Comparison of ENCODE assay signal across 8 mouse cellular contexts in the genomic region with DNA sequence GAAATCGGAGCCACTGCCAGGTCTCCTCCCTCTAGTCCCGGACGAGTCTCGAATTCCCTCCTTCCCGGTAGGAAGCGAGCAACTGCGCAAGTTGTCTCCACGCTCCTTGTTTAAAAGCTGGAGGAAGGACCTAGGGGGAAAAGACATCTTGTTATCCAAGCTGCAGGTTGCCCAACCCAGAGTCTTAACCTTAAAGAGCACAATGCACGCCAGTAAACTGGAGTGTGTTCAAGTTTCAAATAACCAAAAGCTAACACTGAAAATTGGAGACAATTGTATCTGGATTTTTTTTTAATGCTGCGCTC. TPM values are rescaled to one million over a fixed set of nuclear protein-coding genes. Genes with fewer than 3 reads are reported as not detected.
A peak's percentile ranks its signal among the peaks of the same experiment; 100 is the strongest.
DNase-seq lines count a peak whose midpoint lies in the region; ATAC-seq lines count a peak whose summit lies in the region.

No protein-coding gene starts in this region.

- H3K27ac ChIP-seq in kidney, embryonic 16.5 days (ENCODE audit: low read length): peak overlapping the region; percentile 79
- H3K27ac ChIP-seq in embryonic facial prominence, embryonic 11.5 days (replicated peaks; ENCODE audit: low read depth, low read length): no peak overlapping the region
- peak overlapping the region; percentile 83 for H3K27ac ChIP-seq in midbrain, embryonic 15.5 days

- no peak for DNase-seq in kidney, adult 8-10 months
- no peak for DNase-seq in embryonic facial prominence, embryonic 11.5 days (ENCODE audit: low spot score)
- peak; percentile 42 for DNase-seq in hindlimb bud, embryonic 11.5 days (ENCODE audit: extremely low spot score, low read depth, low spot score)
- no peak for DNase-seq in testis, postnatal 14 days (ENCODE audit: low spot score)
- no peak for DNase-seq in adrenal gland, adult 2 months
- DNase-seq in left cerebral cortex, adult 8-10 months (ENCODE audit: low spot score in 2 of 2): no peak

- no peaks in the 10 kb centered on the region for H3K36me3 ChIP-seq in kidney, embryonic 16.5 days (ENCODE audit: insufficient read depth, low read length)
- no peaks in the 10 kb centered on the region for H3K36me3 ChIP-seq in embryonic facial prominence, embryonic 11.5 days (replicated peaks; ENCODE audit: control insufficient read depth, insufficient read depth, low read depth, low read length)
- H3K36me3 ChIP-seq in midbrain, embryonic 15.5 days (replicated peaks): no peaks in the 10 kb centered on the region

- peak overlapping the region; percentile 74 for H3K4me2 ChIP-seq in kidney, embryonic 16.5 days (replicated peaks; ENCODE audit: low read depth, low read length)
- H3K4me2 ChIP-seq in embryonic facial prominence, embryonic 11.5 days (ENCODE audit: low read depth, low read length): peak overlapping the region; percentile 95
- peak overlapping the region; percentile 97 for H3K4me2 ChIP-seq in midbrain, embryonic 15.5 days

- H3K9ac ChIP-seq in kidney, embryonic 16.5 days (replicated peaks; ENCODE audit: low read length): peak overlapping the region; percentile 64; the same call in 1 of the 2 replicates
- peak overlapping the region; percentile 7; the same call in 1 of the 2 replicates for H3K9ac ChIP-seq in embryonic facial prominence, embryonic 11.5 days (replicated peaks; ENCODE audit: low read length)
- peak overlapping the region; percentile 67; the same call in 1 of the 2 replicates for H3K9ac ChIP-seq in midbrain, embryonic 15.5 days

- ATAC-seq in kidney, embryonic 16.5 days (ENCODE audit: low FRiP score, low TSS enrichment): no peak
- no peak; the same call in 1 of the 2 replicates for ATAC-seq in embryonic facial prominence, embryonic 11.5 days (replicated peaks; ENCODE audit: insufficient number of reproducible peaks, low FRiP score, low TSS enrichment, low read depth)
- ATAC-seq in midbrain, embryonic 15.5 days (replicated peaks): no peak

- no peaks in the 10 kb centered on the region for H3K27me3 ChIP-seq in kidney, embryonic 16.5 days (ENCODE audit: insufficient read depth, low read length)
- 0 out of 2 replicates have a peak, but pooled peaks cover 2% of the 10 kb centered on the region for H3K27me3 ChIP-seq in embryonic facial prominence, embryonic 11.5 days (ENCODE audit: control insufficient read depth, insufficient read depth, low read length)
- H3K27me3 ChIP-seq in midbrain, embryonic 15.5 days (replicated peaks): no peaks in the 10 kb centered on the region

- H3K9me3 ChIP-seq in kidney, embryonic 16.5 days (ENCODE audit: low read length): no peaks in the 10 kb centered on the region
- no peaks in the 10 kb centered on the region for H3K9me3 ChIP-seq in embryonic facial prominence, embryonic 11.5 days (replicated peaks; ENCODE audit: control insufficient read depth, low read length)
- H3K9me3 ChIP-seq in midbrain, embryonic 15.5 days: no peaks in the 10 kb centered on the region

- H3K4me1 ChIP-seq in kidney, embryonic 16.5 days (ENCODE audit: insufficient read depth, low read length): peaks cover 21% of the 10 kb centered on the region; the same call in 1 of the 2 replicates
- H3K4me1 ChIP-seq in embryonic facial prominence, embryonic 11.5 days (ENCODE audit: control insufficient read depth, insufficient read depth, low read length): no peaks in the 10 kb centered on the region; the same call in 1 of the 2 replicates
- H3K4me1 ChIP-seq in midbrain, embryonic 15.5 days: peaks cover 27% of the 10 kb centered on the region

- peak overlapping the region; percentile 77 for H3K4me3 ChIP-seq in kidney, embryonic 16.5 days (ENCODE audit: low read length)
- peak overlapping the region; percentile 68 for H3K4me3 ChIP-seq in embryonic facial prominence, embryonic 11.5 days (ENCODE audit: low read depth, low read length)
- H3K4me3 ChIP-seq in midbrain, embryonic 15.5 days: peak overlapping the region; percentile 71

- WGBS in kidney, embryonic 16.5 days: 6% methylated on average over 10 of the region's 10 CpGs
- WGBS in embryonic facial prominence, embryonic 11.5 days: 4% methylated on average over 10 of the region's 10 CpGs
- 6% methylated on average over 10 of the region's 10 CpGs for WGBS in midbrain, embryonic 15.5 days

RNA-seq across cellular contexts. Expression of a gene that starts 0.3 kb away (rescaled TPM):
- 10.1 and 10.3 TPM in 2 replicates for polyA plus RNA-seq in kidney, embryonic 16.5 days (2015; fragmentation: Nextera tagmentation; extraction: Ambion mirVana)
- 4.6 and 5.5 TPM in 2 replicates for polyA plus RNA-seq in embryonic facial prominence, embryonic 11.5 days (2014; fragmentation: Nextera tagmentation; extraction: Ambion mirVana)
- 11.0 and 11.3 TPM in 2 replicates for polyA plus RNA-seq in midbrain, embryonic 15.5 days (2015; fragmentation: Nextera tagmentation; extraction: Ambion mirVana)
- total RNA-seq in adrenal gland, adult 2 months (2021): 10 to 100 TPM in 1 of 2 experiments, 1 to 10 TPM in 1; 6.0 to 20.3 TPM
- 9.1 and 9.2 TPM in 2 replicates for polyA plus RNA-seq in adrenal gland, adult 2 months (2012; rRNA removed)
- total RNA-seq in left cerebral cortex, adult 8-10 months (2022): 10 to 100 TPM; 28.5 to 32.2 (median 29.6) TPM

RNA-seq across cellular contexts. Expression of a gene that starts 55.9 kb away (rescaled TPM):
- polyA plus RNA-seq in kidney, embryonic 16.5 days (2015; fragmentation: Nextera tagmentation; extraction: Ambion mirVana): 14.6 and 15.6 TPM in 2 replicates
- polyA plus RNA-seq in embryonic facial prominence, embryonic 11.5 days (2014; fragmentation: Nextera tagmentation; extraction: Ambion mirVana): 31.6 and 34.8 TPM in 2 replicates
- polyA plus RNA-seq in midbrain, embryonic 15.5 days (2015; fragmentation: Nextera tagmentation; extraction: Ambion mirVana): 15.0 TPM in 2 replicates
- total RNA-seq in adrenal gland, adult 2 months (2021): 10 to 100 TPM; 18.5 to 23.2 TPM
- 34.2 and 38.9 TPM in 2 replicates for polyA plus RNA-seq in adrenal gland, adult 2 months (2012; rRNA removed)
- 10 to 100 TPM; 23.5 to 28.0 (median 25.1) TPM for total RNA-seq in left cerebral cortex, adult 8-10 months (2022)

Comparison
In these comparisons a context has a peak if more than half of its experiments do, and no peak if none do; other contexts are left out.
1. H3K9ac ChIP-seq: peak in every context shown above with its lines; median percentile 67 in midbrain, embryonic 15.5 days; 64 in kidney, embryonic 16.5 days; 7 in embryonic facial prominence, embryonic 11.5 days.